Comparison of ENCODE assay signal across 25 mouse cellular contexts in genomic region chr1:88229986-88230385, GRCm38 (mm10). TPM values are rescaled to one million over a fixed set of nuclear protein-coding genes. Genes with fewer than 3 reads are reported as not detected.
DNase-seq lines count a peak whose midpoint lies in the region; ATAC-seq and TF ChIP-seq lines count a peak whose summit lies in the region.
"Had no signal": no experiment of that assay in that cellular context is flagged by ENCODE, and none has a peak within 500 bp of the region (broad histone marks: within the 10 kb centered on the region; RNA-seq: fewer than 3 reads in every experiment).

No protein-coding gene starts in this region.

- ATAC-seq in midbrain, embryonic 11.5 days (ENCODE audit: low FRiP score): peak; percentile 8; the same call in 1 of the 2 replicates
- no peak for ATAC-seq in midbrain, embryonic 16.5 days
- ATAC-seq: CD4-positive, CD25-positive, alpha-beta regulatory T cell, adult 4 months; hindbrain, postnatal 0 days; liver, embryonic 12.5 days; lung, postnatal 0 days had no signal

- peak; percentile 6 for DNase-seq in adrenal gland, postnatal 14 days
- DNase-seq in adrenal gland, adult 2 months: no peak
- DNase-seq in heart, postnatal 25 days (ENCODE audit: low spot score): peak; percentile 13
- DNase-seq in heart, postnatal 14 days: no peak
- no peak for DNase-seq in midbrain, embryonic 11.5 days (ENCODE audit: low spot score, missing footprints)
- peak; percentile 8 for DNase-seq in thymus, postnatal 4 days
- no peak for DNase-seq in thymus, adult 2 months
- DNase-seq: cerebellum, postnatal 10 days; kidney, adult 11 months; layer of hippocampus, adult 9-11 months; right cerebral cortex, adult 18-20 months; thymus, postnatal 25 days had no signal

- no peak overlapping the region for H3K4me3 ChIP-seq in midbrain, embryonic 11.5 days (ENCODE audit: low read depth, low read length)
- H3K4me3 ChIP-seq in midbrain, embryonic 16.5 days (ENCODE audit: low read depth, low read length): no peak overlapping the region
- no peak overlapping the region for H3K4me3 ChIP-seq in thymus, adult 2 months (ENCODE audit: control insufficient read depth, insufficient read depth, low read length)
- H3K4me3 ChIP-seq: heart, embryonic 15.5 days; liver, embryonic 12.5 days; myocyte; neural tube, embryonic 15.5 days had no signal

- H3K4me2 ChIP-seq in midbrain, embryonic 11.5 days: no peak overlapping the region
- no peak overlapping the region for H3K4me2 ChIP-seq in midbrain, embryonic 16.5 days (ENCODE audit: low read length)
- H3K4me2 ChIP-seq: heart, embryonic 15.5 days; liver, embryonic 12.5 days; neural tube, embryonic 15.5 days had no signal

- WGBS in midbrain, embryonic 11.5 days: 83% methylated on average over 5 of the region's 5 CpGs
- 87% methylated on average over 5 of the region's 5 CpGs for WGBS in midbrain, embryonic 16.5 days
- 90% methylated on average over 5 of the region's 5 CpGs for WGBS in thymus, adult 2 months

- no peak for TF ChIP-seq CTCF in thymus, adult 2 months (IDR thresholded peaks at IDR 0.05; ENCODE audit: borderline replicate concordance, control insufficient read depth, extremely low read depth, insufficient read depth, low read length, poor library complexity)

- H3K9me3 ChIP-seq in midbrain, embryonic 11.5 days (ENCODE audit: control insufficient read depth, low read length): peaks cover 98% of the 10 kb centered on the region
- peaks cover 97% of the 10 kb centered on the region for H3K9me3 ChIP-seq in midbrain, embryonic 16.5 days (replicated peaks; ENCODE audit: control insufficient read depth, low read length, poor library complexity, severe bottlenecking)
- H3K9me3 ChIP-seq: G1E had no signal

- no peaks in the 10 kb centered on the region for H3K36me3 ChIP-seq in midbrain, embryonic 11.5 days (ENCODE audit: control insufficient read depth, insufficient read depth, low read length)
- H3K36me3 ChIP-seq in midbrain, embryonic 16.5 days (ENCODE audit: control insufficient read depth, insufficient read depth, low read length): no peaks in the 10 kb centered on the region
- H3K36me3 ChIP-seq in thymus, adult 2 months (ENCODE audit: control insufficient read depth, insufficient read depth, low read length): no peaks in the 10 kb centered on the region
- H3K36me3 ChIP-seq: G1E; heart, embryonic 15.5 days; liver, embryonic 12.5 days; neural tube, embryonic 15.5 days had no signal

- no peaks in the 10 kb centered on the region for H3K4me1 ChIP-seq in midbrain, embryonic 11.5 days (ENCODE audit: control insufficient read depth, insufficient read depth, low read length)
- no peaks in the 10 kb centered on the region for H3K4me1 ChIP-seq in midbrain, embryonic 16.5 days (ENCODE audit: control insufficient read depth, insufficient read depth, low read length)
- no peaks in the 10 kb centered on the region for H3K4me1 ChIP-seq in thymus, adult 2 months (replicated peaks; ENCODE audit: control insufficient read depth, insufficient read depth, low read length)
- H3K4me1 ChIP-seq: heart, embryonic 15.5 days; liver, embryonic 12.5 days; neural tube, embryonic 15.5 days had no signal

- H3K27me3 ChIP-seq in midbrain, embryonic 11.5 days (ENCODE audit: control insufficient read depth, insufficient read depth, low read length): no peaks in the 10 kb centered on the region
- H3K27me3 ChIP-seq in midbrain, embryonic 16.5 days (ENCODE audit: control insufficient read depth, insufficient read depth, low read depth, low read length): no peaks in the 10 kb centered on the region
- H3K27me3 ChIP-seq in thymus, adult 2 months (ENCODE audit: control insufficient read depth, insufficient read depth, low read length): no peaks in the 10 kb centered on the region
- H3K27me3 ChIP-seq: heart, embryonic 15.5 days; liver, embryonic 12.5 days; neural tube, embryonic 15.5 days had no signal

- no peak overlapping the region for H3K27ac ChIP-seq in midbrain, embryonic 11.5 days (ENCODE audit: low read depth, low read length)
- H3K27ac ChIP-seq in midbrain, embryonic 16.5 days (ENCODE audit: low read length): no peak overlapping the region
- H3K27ac ChIP-seq in thymus, adult 2 months (ENCODE audit: control insufficient read depth, insufficient read depth, low read length): no peak overlapping the region
- H3K27ac ChIP-seq: heart, embryonic 15.5 days; hindbrain, postnatal 0 days; liver, embryonic 12.5 days; neural tube, embryonic 15.5 days had no signal

- no peak overlapping the region for H3K9ac ChIP-seq in midbrain, embryonic 11.5 days (ENCODE audit: low read length)
- no peak overlapping the region for H3K9ac ChIP-seq in midbrain, embryonic 16.5 days (ENCODE audit: low read depth, low read length)
- H3K9ac ChIP-seq: heart, embryonic 15.5 days; liver, embryonic 12.5 days; neural tube, embryonic 15.5 days had no signal

- intact Hi-C loops in heart, postnatal 25 days (cut with DNase I): no loop called here
- intact Hi-C loops in heart, postnatal 14 days (cut with DNase I): no loop called here

- no peak for TF ChIP-seq POLR2A in thymus, adult 2 months (IDR thresholded peaks at IDR 0.05; ENCODE audit: control insufficient read depth, extremely low read depth, insufficient read depth, low read length, poor library complexity)

RNA-seq across cellular contexts. Expression of gene Mroh2a, which starts 3.2 kb away (rescaled TPM):
- total RNA-seq in adrenal gland, postnatal 14 days (2021): 0.04 and 0.26 TPM in 2 replicates
- under 1 TPM in 1 of 2 experiments, not detected in 1; 0.10 TPM for total RNA-seq in adrenal gland, adult 2 months (2021)
- polyA plus RNA-seq in adrenal gland, adult 2 months (2012; rRNA removed): 0.03 and 0.17 TPM in 2 replicates
- total RNA-seq in heart, postnatal 25 days (2021): under 1 TPM; 0.28 to 0.42 TPM
- total RNA-seq in heart, postnatal 14 days (2021): under 1 TPM; 0.07 to 0.15 TPM
- 1.6 and 1.7 TPM in 2 replicates for polyA plus RNA-seq in midbrain, embryonic 11.5 days (2014; fragmentation: Nextera tagmentation; extraction: Ambion mirVana)
- polyA plus RNA-seq in midbrain, embryonic 16.5 days (2015; fragmentation: Nextera tagmentation; extraction: Ambion mirVana): 0.75 and 0.92 TPM in 2 replicates
- polyA plus RNA-seq in thymus, adult 2 months (2012; rRNA removed): 0.29 and 0.96 TPM in 2 replicates
- total RNA-seq: gastrocnemius, postnatal 36 days had no signal
- polyA plus RNA-seq: G1E had no signal

RNA-seq across cellular contexts. Expression of gene Ugt1a1, which starts 18.2 kb away (rescaled TPM):
- 11.5 and 47.2 TPM in 2 replicates for total RNA-seq in adrenal gland, postnatal 14 days (2021)
- 10 to 100 TPM in 1 of 2 experiments, not detected in 1; 53.5 TPM for total RNA-seq in adrenal gland, adult 2 months (2021)
- 4.0 and 9.7 TPM in 2 replicates for polyA plus RNA-seq in adrenal gland, adult 2 months (2012; rRNA removed)
- total RNA-seq in heart, postnatal 25 days (2021): not detected
- total RNA-seq in heart, postnatal 14 days (2021): not detected
- not detected in 2 replicates for polyA plus RNA-seq in midbrain, embryonic 11.5 days (2014; fragmentation: Nextera tagmentation; extraction: Ambion mirVana)
- not detected in 2 replicates for polyA plus RNA-seq in midbrain, embryonic 16.5 days (2015; fragmentation: Nextera tagmentation; extraction: Ambion mirVana)
- 0.47 and 0.64 TPM in 2 replicates for polyA plus RNA-seq in thymus, adult 2 months (2012; rRNA removed)
- total RNA-seq: gastrocnemius, postnatal 36 days; megakaryocyte-erythroid progenitor cell, adult 5-6 weeks had no signal
- polyA plus RNA-seq: CD4-positive, CD25-positive, alpha-beta regulatory T cell, adult 4 months; G1E; heart, embryonic 15.5 days; limb, embryonic 11.5 days; liver, embryonic 12.5 days; myocyte; neural tube, embryonic 15.5 days had no signal

RNA-seq across cellular contexts. Expression of gene Dnajb3, which starts 24.4 kb away (rescaled TPM):
- total RNA-seq in adrenal gland, postnatal 14 days (2021): 2.6 and 2.8 TPM in 2 replicates
- total RNA-seq in adrenal gland, adult 2 months (2021): 1 to 10 TPM; 1.8 to 3.7 TPM
- 3.1 and 3.9 TPM in 2 replicates for polyA plus RNA-seq in adrenal gland, adult 2 months (2012; rRNA removed)
- total RNA-seq in heart, postnatal 25 days (2021): under 1 TPM; 0.42 TPM
- total RNA-seq in heart, postnatal 14 days (2021): under 1 TPM; 0.45 to 0.56 TPM
- 13.4 and 15.4 TPM in 2 replicates for polyA plus RNA-seq in midbrain, embryonic 11.5 days (2014; fragmentation: Nextera tagmentation; extraction: Ambion mirVana)
- polyA plus RNA-seq in midbrain, embryonic 16.5 days (2015; fragmentation: Nextera tagmentation; extraction: Ambion mirVana): 12.8 and 13.1 TPM in 2 replicates
- polyA plus RNA-seq in thymus, adult 2 months (2012; rRNA removed): 0.82 and 1.5 TPM in 2 replicates
- total RNA-seq: gastrocnemius, postnatal 36 days had no signal
- polyA plus RNA-seq: G1E, myocyte had no signal

RNA-seq across cellular contexts. Expression of gene Ugt1a2, which starts 29.6 kb away (rescaled TPM):
- 0.22 and 0.26 TPM in 2 replicates for total RNA-seq in adrenal gland, postnatal 14 days (2021)
- under 1 TPM in 1 of 2 experiments, not detected in 1; 0.29 TPM for total RNA-seq in adrenal gland, adult 2 months (2021)
- polyA plus RNA-seq in adrenal gland, adult 2 months (2012; rRNA removed): not detected in 2 replicates
- not detected for total RNA-seq in heart, postnatal 25 days (2021)
- total RNA-seq in heart, postnatal 14 days (2021): not detected
- polyA plus RNA-seq in midbrain, embryonic 11.5 days (2014; fragmentation: Nextera tagmentation; extraction: Ambion mirVana): not detected in 2 replicates
- polyA plus RNA-seq in midbrain, embryonic 16.5 days (2015; fragmentation: Nextera tagmentation; extraction: Ambion mirVana): not detected in 2 replicates
- 0.09 and 0.32 TPM in 2 replicates for polyA plus RNA-seq in thymus, adult 2 months (2012; rRNA removed)
- total RNA-seq: gastrocnemius, postnatal 36 days; hindbrain, postnatal 0 days; left cerebral cortex, adult 8-10 months; megakaryocyte-erythroid progenitor cell, adult 5-6 weeks had no signal
- polyA plus RNA-seq: CD4-positive, CD25-positive, alpha-beta regulatory T cell, adult 4 months; G1E; heart, embryonic 15.5 days; hindbrain, postnatal 0 days; limb, embryonic 11.5 days; liver, embryonic 12.5 days; neural tube, embryonic 15.5 days had no signal

RNA-seq across cellular contexts. Expression of gene Hjurp, which starts 47.4 kb away (rescaled TPM):
- 57.7 and 64.9 TPM in 2 replicates for total RNA-seq in adrenal gland, postnatal 14 days (2021)
- 10 to 100 TPM; 24.7 to 25.5 TPM for total RNA-seq in adrenal gland, adult 2 months (2021)
- 13.6 and 17.5 TPM in 2 replicates for polyA plus RNA-seq in adrenal gland, adult 2 months (2012; rRNA removed)
- 10 to 100 TPM; 14.5 to 14.6 TPM for total RNA-seq in heart, postnatal 25 days (2021)
- 10 to 100 TPM; 25.4 to 32.1 TPM for total RNA-seq in heart, postnatal 14 days (2021)
- polyA plus RNA-seq in midbrain, embryonic 11.5 days (2014; fragmentation: Nextera tagmentation; extraction: Ambion mirVana): 135 TPM in 2 replicates
- 77.3 and 87.0 TPM in 2 replicates for polyA plus RNA-seq in midbrain, embryonic 16.5 days (2015; fragmentation: Nextera tagmentation; extraction: Ambion mirVana)
- 168 and 197 TPM in 2 replicates for polyA plus RNA-seq in thymus, adult 2 months (2012; rRNA removed)

Comparison
In these comparisons a context has a peak if more than half of its experiments do, and no peak if none do; other contexts are left out.
1. DNase-seq: peak in adrenal gland, postnatal 14 days (single experiment), heart, postnatal 25 days (single experiment) and thymus, postnatal 4 days (single experiment); none in adrenal gland, adult 2 months (single experiment), heart, postnatal 14 days (0 of 2), midbrain, embryonic 11.5 days (single experiment) and thymus, adult 2 months (single experiment).